Mouse (Mus musculus) limb, embryonic 13.5 days (tissue): ENCODE results near the gene Rapsn. TPM values are rescaled to one million over a fixed set of nuclear protein-coding genes. Genes with fewer than 3 reads are reported as not detected.

Experiments
- ATAC-seq: fragments of 200-750 bp; cut with Nextera tagmentation; 2 replicates; pipeline ENCODE4 v1.8.0; 2017; ENCODE audit warnings: low read depth, moderate number of reproducible peaks, moderate TSS enrichment; ENCODE audit not compliant: low FRiP score
- H3K27ac ChIP-seq: fragments of 300-500 bp; sonication (generic); 2 replicates; pipeline ENCODE4 v1.5.1; 2015; ENCODE audit warnings: inconsistent platforms, mild to moderate bottlenecking, moderate library complexity
- H3K27me3 ChIP-seq: fragments of 300-500 bp; sonication (generic); 2 replicates; pipeline ENCODE4 v1.6.1; 2015; ENCODE audit warnings: mild to moderate bottlenecking, inconsistent platforms
- H3K36me3 ChIP-seq: fragments of 300-500 bp; sonication (generic); 2 replicates; pipeline ENCODE4 v1.6.1; 2015; ENCODE audit warnings: inconsistent platforms, mild to moderate bottlenecking, moderate library complexity
- H3K4me1 ChIP-seq: fragments of 300-500 bp; sonication (generic); 2 replicates; pipeline ENCODE4 v1.6.1; 2015; ENCODE audit warnings: inconsistent platforms
- H3K4me2 ChIP-seq: fragments of 300-500 bp; sonication (generic); replicated peaks from 2 replicates; pipeline ENCODE4 v1.6.1; 2015; ENCODE audit warnings: inconsistent platforms, mild to moderate bottlenecking, moderate library complexity
- H3K4me3 ChIP-seq: fragments of 300-500 bp; sonication (generic); 2 replicates; pipeline ENCODE4 v1.5.1; 2015; ENCODE audit warnings: moderate library complexity, mild to moderate bottlenecking, inconsistent platforms
- H3K9ac ChIP-seq: fragments of 300-500 bp; sonication (generic); 2 replicates; pipeline ENCODE4 v1.6.1; 2015; ENCODE audit warnings: mild to moderate bottlenecking, inconsistent platforms
- H3K9me3 ChIP-seq: fragments of 300-500 bp; sonication (generic); 2 replicates; pipeline ENCODE4 v1.6.1; 2016; ENCODE audit warnings: inconsistent platforms
- WGBS: fragments of 180-500 bp; shearing (Covaris S2); methylation state at CpG from one replicate; pipeline ENCODE4 v1.1.7; 2015; 5-methylcytosine and 5-hydroxymethylcytosine counted together
- polyA plus RNA-seq: library from polyadenylated mRNA; unstranded; fragments of >200 nt; fragmentation: Nextera tagmentation; extraction: Ambion mirVana; gene quantifications from 2 replicates; pipeline ENCODE4 v1.2.1, GENCODE M21; 2015

Gene Rapsn
- polyA plus RNA-seq, 1 experiment from 2014 or later = 19.2 TPM

DNA sequence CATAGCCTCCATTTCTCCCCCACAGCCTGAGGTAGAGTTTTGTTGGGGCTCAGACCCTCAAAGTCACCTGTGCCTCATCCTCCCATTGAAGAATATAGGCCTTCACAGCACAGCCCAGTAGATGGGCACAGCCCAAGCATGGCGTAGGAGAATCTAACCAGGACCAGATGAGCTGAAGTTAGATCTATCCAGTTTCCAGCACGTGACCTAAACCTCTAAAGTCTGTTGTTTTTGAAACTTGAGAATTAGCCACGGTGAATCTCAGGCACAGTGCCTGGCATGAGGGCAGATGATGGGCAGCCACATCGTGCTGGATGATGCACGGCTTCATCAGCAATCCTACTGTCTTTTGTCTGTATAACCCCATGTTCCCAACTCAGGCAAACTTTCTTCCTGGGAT, 23.0 kb downstream of the Rapsn start:
- WGBS = 86% methylated on average over 5 of the region's 5 CpGs

DNA sequence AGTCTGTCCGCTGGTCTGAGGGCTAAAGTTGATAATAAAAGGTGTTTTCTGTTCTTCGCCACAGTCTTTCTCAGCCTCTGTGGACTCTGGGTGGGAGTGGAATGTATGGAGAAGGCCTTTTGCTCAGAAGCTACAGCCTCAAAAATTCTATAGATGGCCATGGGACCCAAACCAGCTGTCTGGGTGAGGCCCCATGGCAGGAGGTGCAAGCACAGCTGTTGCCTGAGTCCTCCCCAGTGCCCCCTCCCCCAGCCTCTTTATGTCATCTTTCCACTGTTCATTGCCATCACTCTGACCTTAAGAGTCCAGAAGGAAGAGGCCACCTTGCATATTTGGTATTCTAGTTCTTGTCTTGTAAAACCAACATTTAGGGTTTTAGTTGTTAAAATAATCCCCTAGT, 24.0 kb downstream of the Rapsn start:
- H3K27me3 ChIP-seq = no peaks in the 10 kb centered on the region
- WGBS = 93% methylated on average over 2 of the region's 2 CpGs

More for the DNA sequence above, 23.0 kb downstream of the Rapsn start:
- Histone ChIP-seq H3K36me3 (peaks cover 84% of the 10 kb centered on the region), H3K27me3 (no peaks in the 10 kb centered on the region), H3K9me3 (no peaks in the 10 kb centered on the region), H3K9ac (no peak overlapping the region), H3K27ac (no peak overlapping the region), H3K4me2 (no peak overlapping the region), H3K4me1 (peaks cover 18% of the 10 kb centered on the region), H3K4me3 (no peak overlapping the region)
- no peak for ATAC-seq

DNA sequence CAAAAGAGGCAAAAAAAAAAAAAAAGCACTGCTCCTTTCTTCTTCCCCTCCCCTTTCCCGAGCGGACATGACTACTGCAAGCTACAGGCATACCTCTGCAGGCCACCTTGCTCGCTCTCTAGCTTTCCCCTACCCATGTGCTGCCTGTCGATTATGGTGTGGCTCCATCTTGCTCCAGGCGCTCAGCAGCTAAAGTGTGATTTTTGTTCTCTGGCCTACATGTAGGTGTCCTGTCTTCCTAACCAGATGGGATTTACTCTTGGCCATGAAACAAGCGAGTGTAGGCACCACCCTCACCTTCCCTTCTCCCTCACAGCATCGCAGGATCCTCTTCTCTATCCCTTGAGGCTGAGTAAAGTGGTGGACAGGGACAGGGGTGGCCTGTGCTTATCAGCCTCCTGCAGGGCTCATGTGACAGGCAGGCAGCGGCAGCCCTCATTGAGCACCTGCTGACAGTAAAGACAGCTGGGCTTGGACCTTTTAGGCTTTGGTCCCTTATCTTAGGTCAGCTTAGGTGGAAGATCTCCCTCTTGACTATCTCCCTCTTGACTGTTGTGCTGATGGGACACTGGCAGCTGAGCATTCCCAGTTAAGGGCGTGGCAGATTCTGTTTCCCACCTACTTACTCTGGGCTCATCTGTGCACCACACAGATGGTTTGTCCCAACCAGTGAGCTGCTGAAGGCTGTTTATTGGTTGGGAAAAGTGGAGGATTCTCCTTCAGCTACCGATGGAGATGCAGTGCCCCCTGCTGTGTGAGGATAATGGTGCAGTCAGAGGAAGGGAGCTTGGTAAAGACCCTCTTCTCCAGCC, 25.3 kb downstream of the Rapsn start:
- H3K4me3 ChIP-seq = no peak overlapping the region
- peak; percentile 18; the same call in 1 of the 2 replicates for ATAC-seq
- H3K36me3 ChIP-seq = peaks cover 100% of the 10 kb centered on the region
- H3K27me3 ChIP-seq = no peaks in the 10 kb centered on the region
- H3K4me1 ChIP-seq = peaks cover 7% of the 10 kb centered on the region; the same call in 1 of the 2 replicates
- 0 out of 2 replicates have a peak overlapping the region, but pooled peaks have one; percentile 33 for H3K27ac ChIP-seq
- no peak overlapping the region for H3K4me2 ChIP-seq
- H3K9me3 ChIP-seq = no peaks in the 10 kb centered on the region
- no peak overlapping the region for H3K9ac ChIP-seq
- 79% methylated on average over 10 of the region's 10 CpGs for WGBS

More for the DNA sequence above, 24.0 kb downstream of the Rapsn start:
- ATAC-seq = no peak
- H3K4me2 ChIP-seq = no peak overlapping the region
- no peaks in the 10 kb centered on the region for H3K9me3 ChIP-seq
- no peak overlapping the region for H3K27ac ChIP-seq
- peaks cover 18% of the 10 kb centered on the region for H3K4me1 ChIP-seq
- no peak overlapping the region for H3K4me3 ChIP-seq
- no peak overlapping the region for H3K9ac ChIP-seq
- peaks cover 93% of the 10 kb centered on the region for H3K36me3 ChIP-seq

DNA sequence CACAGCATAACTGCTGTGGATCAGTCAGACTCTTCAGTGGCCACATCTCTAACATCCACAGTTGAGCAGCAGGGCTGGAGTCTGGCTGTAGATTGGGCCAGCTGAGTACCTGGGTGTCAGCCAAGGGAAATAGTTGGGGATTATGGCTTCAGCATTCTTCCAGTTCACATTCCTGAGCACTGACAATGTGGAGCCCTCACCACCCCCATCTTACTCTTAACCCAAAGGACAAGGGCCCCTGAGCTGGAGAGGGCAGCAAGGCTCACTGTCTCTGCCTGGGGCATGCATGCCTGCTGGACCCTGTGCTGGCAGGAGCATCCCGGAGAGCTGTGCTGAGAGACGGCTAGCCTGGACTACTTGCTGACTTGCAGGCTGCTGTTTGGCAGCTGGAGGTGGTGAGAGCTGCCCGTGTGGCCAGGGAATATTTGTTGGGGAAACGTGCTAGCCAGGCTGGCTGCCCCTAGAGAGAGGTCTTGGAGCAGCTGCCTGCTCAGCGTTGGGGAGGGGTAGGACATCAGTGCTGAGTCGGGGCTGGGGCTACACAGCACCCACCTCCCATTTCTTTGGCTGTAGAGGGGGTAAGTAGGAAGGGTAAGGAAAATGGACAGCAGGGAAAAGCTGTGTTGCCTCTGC, 26.5 kb downstream of the Rapsn start:
- Histone ChIP-seq H3K9me3 (no peaks in the 10 kb centered on the region), H3K4me2 (no peak overlapping the region), H3K36me3 (peaks cover 99% of the 10 kb centered on the region), H3K4me3 (no peak overlapping the region), H3K27me3 (no peaks in the 10 kb centered on the region), H3K9ac (no peak overlapping the region), H3K27ac (no peak overlapping the region; the same call in 1 of the 2 replicates), H3K4me1 (peaks cover 7% of the 10 kb centered on the region; the same call in 1 of the 2 replicates)
- WGBS = 72% methylated on average over 6 of the region's 6 CpGs
- ATAC-seq = peak; percentile 54; the same call in 1 of the 2 replicates

DNA sequence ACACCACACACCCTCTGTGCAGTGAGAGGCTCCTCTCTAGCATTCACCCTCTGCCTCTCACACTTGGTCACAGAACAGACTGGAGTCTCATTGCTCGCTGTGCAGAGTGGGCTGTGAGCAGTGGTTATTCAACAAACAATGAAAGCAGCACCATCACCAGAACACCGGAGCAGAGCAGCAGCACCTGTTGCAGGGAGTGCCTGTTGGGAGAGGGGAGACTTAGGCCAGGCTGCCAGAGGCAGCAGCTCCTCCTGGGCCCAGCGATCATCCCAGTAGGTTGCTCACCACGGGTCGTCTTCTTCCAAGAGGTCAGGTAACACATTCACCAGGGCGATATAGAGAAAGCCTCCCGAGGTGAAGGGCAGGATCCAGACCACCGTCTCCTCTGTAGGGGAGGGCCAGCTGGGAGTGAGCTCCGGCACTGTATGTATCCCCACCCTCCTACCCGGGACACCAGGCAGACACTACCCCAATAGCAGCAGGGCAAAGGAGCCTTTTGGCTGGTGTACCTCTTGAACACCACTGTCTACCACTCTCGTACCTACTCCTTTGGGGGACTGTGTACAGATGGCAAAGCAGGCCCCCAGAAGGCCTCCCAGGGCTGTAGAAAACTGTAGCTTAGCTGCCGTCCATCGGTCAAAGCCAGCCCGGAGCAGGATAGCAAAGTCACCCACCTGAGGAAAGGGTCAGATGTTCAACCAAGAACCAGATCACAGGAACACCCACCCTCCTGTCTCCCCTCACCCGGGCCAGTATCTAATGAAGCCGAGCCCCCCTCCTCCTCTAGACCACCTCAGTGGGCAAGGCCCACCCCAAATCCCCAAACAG, 27.6 kb downstream of the Rapsn start:
- Histone ChIP-seq H3K9ac (no peak overlapping the region), H3K36me3 (peaks cover 94% of the 10 kb centered on the region), H3K9me3 (no peaks in the 10 kb centered on the region), H3K27me3 (no peaks in the 10 kb centered on the region), H3K4me3 (no peak overlapping the region), H3K27ac (no peak overlapping the region), H3K4me1 (peaks cover 7% of the 10 kb centered on the region; the same call in 1 of the 2 replicates), H3K4me2 (no peak overlapping the region)
- WGBS = 88% methylated on average over 16 of the region's 16 CpGs
- ATAC-seq = no peak

DNA sequence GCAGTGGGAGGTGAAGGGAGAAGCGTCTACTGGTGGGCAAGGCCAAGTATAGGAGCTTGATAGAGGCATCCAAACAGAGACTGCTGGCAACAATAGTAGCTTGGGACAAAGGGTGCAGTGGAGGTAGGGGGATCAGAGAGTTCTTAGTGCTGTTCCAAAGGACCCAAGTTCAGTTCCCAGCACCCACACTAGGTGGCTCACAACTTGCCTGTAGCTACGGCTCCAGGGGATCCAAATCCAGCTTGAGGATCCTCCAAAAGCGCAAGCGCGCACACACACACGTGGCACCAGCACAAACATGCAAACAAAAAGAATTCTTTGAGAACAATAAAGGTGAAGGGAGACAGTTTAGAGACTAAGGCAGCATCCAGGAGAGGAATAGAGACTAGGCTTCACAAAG, 28.8 kb downstream of the Rapsn start:
- Histone ChIP-seq H3K9ac (no peak overlapping the region), H3K4me2 (no peak overlapping the region), H3K27ac (no peak overlapping the region), H3K4me1 (peaks cover 19% of the 10 kb centered on the region), H3K4me3 (no peak overlapping the region), H3K36me3 (peaks cover 85% of the 10 kb centered on the region), H3K27me3 (no peaks in the 10 kb centered on the region), H3K9me3 (no peaks in the 10 kb centered on the region)
- WGBS = 88% methylated on average over 6 of the region's 6 CpGs
- no peak for ATAC-seq

DNA sequence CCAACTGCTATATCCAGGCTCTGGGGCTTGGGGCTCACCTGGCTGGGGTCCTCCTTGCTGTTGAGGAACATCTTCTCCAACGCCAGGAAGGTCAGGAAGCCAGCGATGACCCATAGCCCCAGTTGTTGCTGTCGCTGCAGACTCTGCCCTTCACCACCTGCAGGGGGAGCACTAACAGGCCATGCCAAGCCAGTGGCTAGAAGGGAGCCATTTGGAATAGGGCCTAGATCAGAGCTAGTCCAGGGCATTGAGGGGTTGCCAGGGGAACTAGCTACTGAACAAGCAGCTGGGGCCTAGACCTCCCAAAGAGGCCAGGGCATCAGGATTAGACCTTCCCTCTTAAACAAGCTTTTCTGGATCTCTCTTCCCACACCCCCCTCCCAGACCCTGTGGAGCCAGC, 30.1 kb downstream of the Rapsn start:
- 58% methylated on average over 3 of the region's 3 CpGs for WGBS
- Histone ChIP-seq H3K27ac (no peak overlapping the region), H3K4me3 (no peak overlapping the region), H3K9ac (no peak overlapping the region), H3K27me3 (no peaks in the 10 kb centered on the region), H3K36me3 (peaks cover 72% of the 10 kb centered on the region), H3K4me1 (peaks cover 21% of the 10 kb centered on the region), H3K9me3 (no peaks in the 10 kb centered on the region), H3K4me2 (no peak overlapping the region)
- ATAC-seq = no peak

DNA sequence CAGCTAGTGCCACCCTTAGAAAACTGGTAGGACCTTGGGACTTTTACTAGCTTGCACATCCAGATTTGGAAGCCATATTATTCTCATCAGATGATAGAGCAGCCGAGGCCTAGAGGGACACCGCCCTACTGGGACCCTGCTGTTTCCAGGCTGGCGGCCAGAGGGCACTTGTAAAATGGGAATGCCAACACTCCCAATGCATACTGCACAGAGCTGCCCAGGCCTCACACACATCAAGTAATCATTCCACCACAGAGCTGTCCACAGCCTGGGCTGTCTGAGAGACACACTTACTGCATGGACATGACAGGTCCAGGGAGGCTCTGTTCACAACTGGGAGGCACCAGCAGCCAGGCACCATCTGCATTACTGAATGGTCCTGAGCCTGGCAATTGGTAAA, 31.0 kb downstream of the Rapsn start:
- no peak overlapping the region for H3K9ac ChIP-seq
- peaks cover 26% of the 10 kb centered on the region for H3K4me1 ChIP-seq
- H3K27me3 ChIP-seq = no peaks in the 10 kb centered on the region
- WGBS = 74% methylated on average over 3 of the region's 3 CpGs
- H3K4me3 ChIP-seq = no peak overlapping the region
- no peaks in the 10 kb centered on the region for H3K9me3 ChIP-seq
- no peak for ATAC-seq
- peaks cover 63% of the 10 kb centered on the region for H3K36me3 ChIP-seq
- no peak overlapping the region for H3K4me2 ChIP-seq
- no peak overlapping the region for H3K27ac ChIP-seq

DNA sequence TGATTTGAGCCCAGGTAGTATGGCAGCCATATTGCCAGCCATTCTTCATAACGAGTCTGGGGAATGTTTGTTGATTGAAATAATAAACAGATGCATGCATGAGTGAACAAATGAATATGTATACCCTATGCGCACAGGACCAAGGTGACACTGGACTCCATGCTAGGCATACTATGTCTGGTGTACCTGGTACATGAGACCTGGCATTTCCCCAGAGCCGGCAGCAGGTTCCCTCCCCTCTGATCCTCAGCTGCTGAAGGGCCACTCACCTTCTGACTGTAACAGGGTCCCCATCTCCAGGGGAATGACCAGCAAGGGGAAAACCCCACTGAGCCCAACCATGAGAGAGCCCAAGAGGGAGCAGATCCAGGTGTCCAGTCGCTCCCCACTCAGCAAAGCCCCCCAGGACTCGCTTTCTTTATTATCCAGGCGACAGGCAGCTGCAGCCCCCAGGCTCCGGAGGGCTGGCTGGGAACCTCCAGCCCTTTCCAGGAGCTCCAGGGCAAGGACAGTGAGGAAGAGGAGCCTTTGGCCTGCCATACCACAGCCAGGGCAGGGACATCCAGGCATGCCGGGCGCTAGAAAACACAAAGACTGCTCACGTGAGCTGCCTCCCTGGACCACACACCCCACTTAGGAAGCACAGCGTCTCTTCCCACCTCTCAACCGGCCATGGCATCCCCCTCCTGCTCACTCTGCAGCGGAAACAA, 32.9 kb downstream of the Rapsn start:
- H3K4me3 ChIP-seq = peak overlapping the region; percentile 65
- H3K9ac ChIP-seq = peak overlapping the region; percentile 73
- WGBS = 58% methylated on average over 13 of the region's 13 CpGs
- H3K27me3 ChIP-seq = no peaks in the 10 kb centered on the region
- H3K4me2 ChIP-seq = peak overlapping the region; percentile 79
- peaks cover 44% of the 10 kb centered on the region for H3K36me3 ChIP-seq
- ATAC-seq = no peak
- H3K27ac ChIP-seq = no peak overlapping the region
- no peaks in the 10 kb centered on the region for H3K9me3 ChIP-seq
- peaks cover 20% of the 10 kb centered on the region for H3K4me1 ChIP-seq

DNA sequence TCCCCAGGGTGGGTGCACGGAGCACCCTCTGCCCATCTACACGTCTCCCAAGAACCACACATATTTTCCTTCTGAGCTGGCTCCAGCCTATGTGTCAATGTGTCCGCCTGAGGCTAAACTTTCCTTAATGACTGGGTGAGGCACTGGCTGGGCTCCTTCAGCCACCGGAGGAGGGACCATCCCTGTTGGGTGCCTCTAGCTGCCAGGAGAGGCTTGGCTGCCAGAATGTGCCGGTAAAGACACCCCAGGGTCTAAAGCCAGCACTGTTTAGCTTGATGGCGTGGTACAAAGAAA, 33.4 kb downstream of the Rapsn start:
- 46% methylated on average over 6 of the region's 6 CpGs for WGBS
- no peak overlapping the region; the same call in 1 of the 2 replicates for H3K27ac ChIP-seq
- no peak for ATAC-seq
- no peaks in the 10 kb centered on the region for H3K27me3 ChIP-seq
- H3K4me2 ChIP-seq = peak overlapping the region; percentile 79
- H3K9ac ChIP-seq = peak overlapping the region; percentile 73
- H3K4me3 ChIP-seq = peak overlapping the region; percentile 65
- H3K36me3 ChIP-seq = peaks cover 39% of the 10 kb centered on the region
- no peaks in the 10 kb centered on the region for H3K9me3 ChIP-seq
- peaks cover 20% of the 10 kb centered on the region for H3K4me1 ChIP-seq

DNA sequence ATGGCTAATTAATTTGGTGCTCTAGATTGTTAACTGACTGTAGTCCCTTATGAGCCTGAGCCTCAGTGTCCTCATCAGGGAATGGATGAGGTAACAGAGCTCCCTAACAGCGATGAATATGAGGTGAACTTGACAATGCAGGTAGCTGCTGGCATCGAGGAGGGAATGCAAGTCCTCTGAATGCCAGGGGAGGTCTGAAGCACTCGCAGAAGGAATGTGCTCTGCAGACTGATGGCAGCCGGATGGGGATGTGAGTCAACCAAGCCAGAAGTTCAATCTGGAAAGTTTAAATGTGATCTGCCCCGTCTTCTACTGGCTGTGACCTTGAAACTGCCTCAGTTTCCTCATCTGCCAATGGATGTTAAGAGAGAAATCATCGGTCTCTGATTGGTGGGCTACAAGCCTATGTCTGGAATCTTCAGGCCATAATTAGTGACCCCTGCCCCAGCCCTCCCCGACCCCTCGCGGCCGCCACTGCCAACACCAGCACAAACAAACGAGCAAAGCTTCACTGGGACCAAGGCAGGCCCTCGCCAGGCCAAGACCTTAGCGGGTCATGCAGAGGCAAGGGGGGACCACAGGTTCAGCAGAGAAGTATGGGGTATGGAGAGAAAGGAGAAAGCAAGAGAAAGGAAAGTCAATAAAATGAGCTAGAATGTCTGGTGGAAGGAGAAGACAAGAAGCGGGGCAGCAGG, 34.0 kb downstream of the Rapsn start:
- H3K4me2 ChIP-seq = peak overlapping the region; percentile 79
- ATAC-seq = peak; percentile 4

More for the DNA sequence above, 34.0 kb downstream of the Rapsn start:
- H3K9ac ChIP-seq = peak overlapping the region; percentile 73
- peaks cover 20% of the 10 kb centered on the region for H3K4me1 ChIP-seq
- WGBS = 8% methylated on average over 14 of the region's 14 CpGs
- no peaks in the 10 kb centered on the region for H3K27me3 ChIP-seq
- peaks cover 33% of the 10 kb centered on the region for H3K36me3 ChIP-seq
- H3K27ac ChIP-seq = peak overlapping the region; percentile 73
- peak overlapping the region; percentile 65 for H3K4me3 ChIP-seq
- no peaks in the 10 kb centered on the region for H3K9me3 ChIP-seq
